Mouse (Mus musculus): ENCODE data around the gene Nt5dc3.

DNA sequence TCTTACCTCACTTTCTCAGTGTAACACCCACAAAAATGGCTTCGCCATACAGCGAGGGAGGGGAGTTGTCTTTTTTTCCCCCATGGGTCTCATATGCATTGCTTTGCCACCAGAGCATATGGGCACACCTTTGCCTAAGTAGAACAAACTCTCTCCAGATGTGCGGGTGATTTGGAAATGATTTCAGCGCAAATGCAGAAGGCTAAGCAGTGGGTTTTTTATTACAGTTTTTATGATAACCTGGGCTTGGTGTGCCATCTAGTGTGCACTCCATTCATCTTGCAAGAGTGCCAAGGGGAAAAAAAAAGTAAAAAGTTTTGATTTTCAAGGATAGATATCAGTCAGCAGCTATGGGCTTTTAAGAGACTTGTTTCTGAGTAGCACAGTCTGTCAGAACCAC is 43.8 kb upstream of the Nt5dc3 start:
- TF ChIP-seq USF1 (IDR thresholded peaks at IDR 0.05; ENCODE audit: low read depth) (no peak), POLR2A (IDR thresholded peaks at IDR 0.05; ENCODE audit: insufficient read length, low read depth) (no peak), CEBPB (IDR thresholded peaks at IDR 0.05; ENCODE audit: insufficient read depth, poor library complexity, severe bottlenecking) (no peak), MYOD1 (IDR thresholded peaks at IDR 0.05; ENCODE audit: control insufficient read depth in 1 of 3, insufficient read length in 2 of 3, low read depth in 2 of 3) (no peak)
